Mouse (Mus musculus): ENCODE results near the gene Ncstn. TPM values are rescaled to one million over a fixed set of nuclear protein-coding genes. Genes with fewer than 3 reads are reported as not detected.

Gene Ncstn
- polyA plus RNA-seq, 1 experiment from 2014 or later: 92.1 TPM

- H3K9me3 ChIP-seq: no peaks in the 10 kb centered on the region
- peak overlapping the region; percentile 78 for H3K27ac ChIP-seq (replicated peaks)
- WGBS: 81% methylated on average over 9 of the region's 9 CpGs
- peaks cover 91% of the 10 kb centered on the region for H3K4me1 ChIP-seq
- H3K36me3 ChIP-seq (replicated peaks): peaks cover 60% of the 10 kb centered on the region
- DNase-seq (ENCODE audit: low spot score): no peak
- 0 out of 2 replicates have a peak overlapping the region, but pooled peaks have one; percentile 21 for H3K4me3 ChIP-seq
- no peaks in the 10 kb centered on the region for H3K27me3 ChIP-seq (replicated peaks; ENCODE audit: low read depth, poor library complexity, severe bottlenecking)
Observed at GRCm38 (mm10) chr1:172018336-172019311, 64.0 kb downstream of the Ncstn start.

DNA sequence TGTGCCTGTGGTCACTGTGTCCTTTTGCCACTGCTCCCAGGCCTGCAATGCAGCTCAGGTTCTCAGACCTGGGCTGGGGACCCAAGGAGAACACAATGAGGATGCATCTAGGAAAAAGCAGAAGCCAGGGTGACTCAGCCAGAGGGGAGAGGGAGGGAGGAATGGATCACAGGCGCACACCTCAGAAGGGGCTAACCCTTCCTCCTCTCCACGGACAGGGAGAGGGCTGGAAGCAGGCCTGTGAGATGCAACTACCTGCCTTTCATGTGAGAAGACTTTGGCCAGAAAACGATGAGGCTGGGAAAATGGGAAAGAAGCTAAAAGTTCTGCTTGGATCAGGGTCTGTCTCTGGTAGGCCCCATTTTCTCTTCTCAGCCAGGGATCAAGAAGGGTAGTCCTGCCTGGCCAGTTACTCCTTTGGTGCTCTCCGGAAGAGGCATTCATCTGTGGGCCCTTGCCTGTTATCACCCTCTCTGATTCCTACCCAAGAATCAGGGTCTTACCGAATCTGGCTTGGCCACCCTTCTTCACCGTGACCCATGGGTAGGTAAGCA lies 65.0 kb downstream of the Ncstn start:
- H3K9me3 ChIP-seq: no peaks in the 10 kb centered on the region
- peaks cover 92% of the 10 kb centered on the region for H3K4me1 ChIP-seq
- peak overlapping the region; percentile 78 for H3K27ac ChIP-seq (replicated peaks)
- no peaks in the 10 kb centered on the region for H3K27me3 ChIP-seq (replicated peaks; ENCODE audit: low read depth, poor library complexity, severe bottlenecking)
- WGBS: 70% methylated on average over 6 of the region's 6 CpGs
- no peak for DNase-seq (ENCODE audit: low spot score)
- H3K4me3 ChIP-seq: peak overlapping the region; percentile 37
- H3K36me3 ChIP-seq (replicated peaks): peaks cover 61% of the 10 kb centered on the region

DNA sequence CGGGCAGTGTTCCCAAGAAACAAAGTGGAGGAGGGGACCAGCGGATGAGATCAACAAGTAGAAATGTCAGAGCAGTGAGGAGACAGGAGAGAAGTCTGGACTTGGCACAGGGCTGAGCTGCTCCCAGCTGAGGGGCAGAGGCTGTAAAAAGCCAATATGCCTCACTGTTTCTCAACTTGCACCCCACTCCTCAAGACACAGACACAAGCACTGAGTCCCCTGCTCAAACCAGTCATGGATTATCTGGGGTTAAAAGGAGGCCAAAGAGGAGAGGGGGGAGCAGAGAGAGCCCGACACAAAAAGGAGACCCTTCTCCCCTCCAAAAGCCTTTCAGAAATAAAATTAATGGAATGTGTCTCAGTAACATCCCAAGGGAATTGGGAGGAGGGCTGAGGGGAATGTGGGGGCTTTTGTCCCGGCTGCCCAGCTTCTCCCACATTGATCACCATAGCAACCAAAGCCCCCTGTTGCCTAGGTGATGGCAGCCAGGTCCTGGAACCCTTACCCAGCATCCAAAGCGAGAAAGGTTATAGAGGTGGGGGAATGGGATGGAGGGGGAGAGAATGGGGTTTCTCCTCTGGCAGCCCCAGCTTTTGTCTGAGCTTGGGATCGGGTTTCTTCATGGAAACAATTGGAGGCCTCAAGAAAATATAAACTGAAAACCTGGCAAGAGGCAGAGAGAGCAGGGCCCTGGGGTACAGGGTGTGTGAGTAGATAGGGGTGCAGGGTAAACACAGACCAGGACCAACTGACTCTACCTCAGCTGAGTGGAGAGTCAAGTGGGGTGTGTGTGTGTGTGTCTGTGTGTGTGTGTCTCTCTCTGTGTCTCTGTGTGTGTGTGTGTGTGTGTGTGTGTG lies 65.7 kb downstream of the Ncstn start:
- H3K27ac ChIP-seq (replicated peaks): peak overlapping the region; percentile 78
- peak overlapping the region; percentile 37 for H3K4me3 ChIP-seq
- H3K4me1 ChIP-seq: peaks cover 87% of the 10 kb centered on the region
- DNase-seq (ENCODE audit: low spot score): peak; percentile 84
- H3K36me3 ChIP-seq (replicated peaks): peaks cover 61% of the 10 kb centered on the region
- H3K27me3 ChIP-seq (replicated peaks; ENCODE audit: low read depth, poor library complexity, severe bottlenecking): no peaks in the 10 kb centered on the region
- no peaks in the 10 kb centered on the region for H3K9me3 ChIP-seq
- 30% methylated on average over 6 of the region's 6 CpGs for WGBS

- DNase-seq (ENCODE audit: low spot score): no peak
- peaks cover 62% of the 10 kb centered on the region for H3K36me3 ChIP-seq (replicated peaks)
- peaks cover 84% of the 10 kb centered on the region for H3K4me1 ChIP-seq
- H3K9me3 ChIP-seq: no peaks in the 10 kb centered on the region
- H3K27me3 ChIP-seq (replicated peaks; ENCODE audit: low read depth, poor library complexity, severe bottlenecking): no peaks in the 10 kb centered on the region
- H3K27ac ChIP-seq (replicated peaks): peak overlapping the region; percentile 78
- peak overlapping the region; percentile 37 for H3K4me3 ChIP-seq
- WGBS: 82% methylated on average over 8 of the region's 8 CpGs
Observed at GRCm38 (mm10) chr1:172016031-172016430, 66.6 kb downstream of the Ncstn start.

Other genes starting within 250 kb of the Ncstn start
- gene Cd84, start 243.1 kb downstream of the Ncstn start, polyA plus RNA-seq (2016; fragmentation: Nextera tagmentation; extraction: Ambion mirVana): 0.31 and 0.65 TPM in 2 replicates
- not detected in 2 replicates for gene Gm10521, start 187.1 kb downstream of the Ncstn start, polyA plus RNA-seq (2016; fragmentation: Nextera tagmentation; extraction: Ambion mirVana)
- gene Slamf6, start 165.3 kb downstream of the Ncstn start, polyA plus RNA-seq (2016; fragmentation: Nextera tagmentation; extraction: Ambion mirVana): 0.45 TPM in 1 of 2 replicates, not detected in the other
- gene Vangl2, start 54.4 kb downstream of the Ncstn start, polyA plus RNA-seq (2016; fragmentation: Nextera tagmentation; extraction: Ambion mirVana): 28.3 and 35.3 TPM in 2 replicates
- gene Nhlh1, start 25.2 kb downstream of the Ncstn start, polyA plus RNA-seq (2016; fragmentation: Nextera tagmentation; extraction: Ambion mirVana): 4.1 and 4.7 TPM in 2 replicates
- 185 and 189 TPM in 2 replicates for gene Copa, start 266 bp downstream of the Ncstn start, polyA plus RNA-seq (2016; fragmentation: Nextera tagmentation; extraction: Ambion mirVana)
- gene Pex19, start 44.0 kb upstream of the Ncstn start, polyA plus RNA-seq (2016; fragmentation: Nextera tagmentation; extraction: Ambion mirVana): 184 and 185 TPM in 2 replicates
- 130 and 141 TPM in 2 replicates for gene Dcaf8, start 65.3 kb upstream of the Ncstn start, polyA plus RNA-seq (2016; fragmentation: Nextera tagmentation; extraction: Ambion mirVana)
- 123 and 138 TPM in 2 replicates for gene Pea15a, start 124.0 kb upstream of the Ncstn start, polyA plus RNA-seq (2016; fragmentation: Nextera tagmentation; extraction: Ambion mirVana)
- 1.6 TPM in 2 replicates for gene Casq1, start 137.1 kb upstream of the Ncstn start, polyA plus RNA-seq (2016; fragmentation: Nextera tagmentation; extraction: Ambion mirVana)
- gene Atp1a4, start 175.6 kb upstream of the Ncstn start, polyA plus RNA-seq (2016; fragmentation: Nextera tagmentation; extraction: Ambion mirVana): not detected in 2 replicates
- 33.7 and 39.5 TPM in 2 replicates for gene Igsf8, start 178.8 kb upstream of the Ncstn start, polyA plus RNA-seq (2016; fragmentation: Nextera tagmentation; extraction: Ambion mirVana)
- gene Atp1a2, start 215.3 kb upstream of the Ncstn start, polyA plus RNA-seq (2016; fragmentation: Nextera tagmentation; extraction: Ambion mirVana): 1.2 and 1.4 TPM in 2 replicates
- 0.10 and 0.11 TPM in 2 replicates for gene Kcnj9, start 246.5 kb upstream of the Ncstn start, polyA plus RNA-seq (2016; fragmentation: Nextera tagmentation; extraction: Ambion mirVana)

Measured in embryonic facial prominence, embryonic 10.5 days (tissue).